Mouse (Mus musculus): ENCODE measurements around the gene Gm7682. TPM values are rescaled to one million over a fixed set of nuclear protein-coding genes. Genes with fewer than 3 reads are reported as not detected.
"Not testable (repeated sequence)": the region's sequence is repeated elsewhere in the genome, so short reads cannot be mapped to it uniquely, and the experiment has no call there.

Gene Gm7682
- polyA plus RNA-seq (2012; rRNA removed): not detected in 2 replicates

- WGBS: no CpG with 5 or more reads among the region's 3 CpGs
- not testable (repeated sequence) for H3K36me3 ChIP-seq (ENCODE audit: control insufficient read depth, insufficient read depth, low read length); H3K4me1 ChIP-seq (replicated peaks; ENCODE audit: control insufficient read depth, insufficient read depth, low read length); DNase-seq; H3K27ac ChIP-seq (ENCODE audit: control insufficient read depth, insufficient read depth, low read length); H3K27me3 ChIP-seq (ENCODE audit: control insufficient read depth, insufficient read depth, low read length); H3K4me3 ChIP-seq (ENCODE audit: control insufficient read depth, insufficient read depth, low read length)
Observed at GRCm38 (mm10) chr5:94445484-94445883, at the start of gene Gm7682. TSS of gene Gm7682 (plus strand) at chr5:94445784.

Other genes starting within 250 kb of the Gm7682 start
- gene Gm3106, start 227.8 kb upstream of the Gm7682 start, polyA plus RNA-seq (2012; rRNA removed): not detected in 2 replicates
- gene A430089I19Rik, start 139.0 kb upstream of the Gm7682 start, polyA plus RNA-seq (2012; rRNA removed): not detected in 2 replicates
- 0.08 TPM in 1 of 2 replicates, not detected in the other for gene Gm6502, start 131.3 kb upstream of the Gm7682 start, polyA plus RNA-seq (2012; rRNA removed)
- gene AA792892, start 106.0 kb upstream of the Gm7682 start, polyA plus RNA-seq (2012; rRNA removed): not detected in 2 replicates
- gene Gm3139, start 80.5 kb downstream of the Gm7682 start, polyA plus RNA-seq (2012; rRNA removed): not detected in 2 replicates
- 0.05 TPM in 1 of 2 replicates, not detected in the other for gene Gm3147, start 170.6 kb downstream of the Gm7682 start, polyA plus RNA-seq (2012; rRNA removed)
- not detected in 2 replicates for gene Gm6509, start 178.2 kb downstream of the Gm7682 start, polyA plus RNA-seq (2012; rRNA removed)
- not detected in 2 replicates for gene Gm6205, start 202.6 kb downstream of the Gm7682 start, polyA plus RNA-seq (2012; rRNA removed)

Measured in thymus, adult 2 months (tissue).